In genomic region chr1:39636196-39636595, GRCm38 (mm10) we compare ENCODE assay signal across 18 mouse cellular contexts. TPM values are rescaled to one million over a fixed set of nuclear protein-coding genes. Genes with fewer than 3 reads are reported as not detected.
DNase-seq lines count a peak whose midpoint lies in the region; ATAC-seq and TF ChIP-seq lines count a peak whose summit lies in the region.
"Had no signal": no experiment of that assay in that cellular context is flagged by ENCODE, and none has a peak within 500 bp of the region (broad histone marks: within the 10 kb centered on the region; RNA-seq: fewer than 3 reads in every experiment).

No protein-coding gene starts in this region.

- no peaks in the 10 kb centered on the region for H3K36me3 ChIP-seq in heart, embryonic 12.5 days
- no peaks in the 10 kb centered on the region for H3K36me3 ChIP-seq in stomach, embryonic 16.5 days (ENCODE audit: control insufficient read depth, insufficient read depth, low read length)
- no peaks in the 10 kb centered on the region for H3K36me3 ChIP-seq in stomach, postnatal 0 days (ENCODE audit: control insufficient read depth, insufficient read depth, low read length)
- H3K36me3 ChIP-seq: embryonic facial prominence, embryonic 13.5 days; hindbrain, embryonic 15.5 days; kidney, embryonic 15.5 days had no signal

- no peak overlapping the region for H3K9ac ChIP-seq in heart, embryonic 12.5 days
- H3K9ac ChIP-seq in stomach, embryonic 16.5 days (ENCODE audit: low read length): no peak overlapping the region
- no peak overlapping the region for H3K9ac ChIP-seq in stomach, postnatal 0 days (ENCODE audit: low read length)
- H3K9ac ChIP-seq: embryonic facial prominence, embryonic 13.5 days; hindbrain, embryonic 15.5 days; kidney, embryonic 15.5 days; liver, postnatal 0 days had no signal

- intact Hi-C loops in heart, postnatal 10 days (cut with DNase I): no loop called here

- H3K4me2 ChIP-seq in heart, embryonic 12.5 days: 0 out of 2 replicates have a peak overlapping the region, but pooled peaks have one; percentile 2
- H3K4me2 ChIP-seq in stomach, embryonic 16.5 days (ENCODE audit: low read depth, low read length): no peak overlapping the region
- no peak overlapping the region for H3K4me2 ChIP-seq in stomach, postnatal 0 days (replicated peaks; ENCODE audit: low read depth)
- H3K4me2 ChIP-seq: embryonic facial prominence, embryonic 13.5 days; hindbrain, embryonic 15.5 days; kidney, embryonic 15.5 days had no signal

- H3K27ac ChIP-seq in heart, embryonic 12.5 days (ENCODE audit: poor library complexity, severe bottlenecking): no peak overlapping the region
- no peak overlapping the region for H3K27ac ChIP-seq in stomach, embryonic 16.5 days (ENCODE audit: low read length)
- H3K27ac ChIP-seq in stomach, postnatal 0 days (replicated peaks): no peak overlapping the region
- H3K27ac ChIP-seq: embryonic facial prominence, embryonic 13.5 days; hindbrain, embryonic 15.5 days; kidney, embryonic 15.5 days had no signal

- no peak for TF ChIP-seq CTCF in stomach, postnatal 0 days (IDR thresholded peaks at IDR 0.05; ENCODE audit: low read depth)
- no peak for TF ChIP-seq CTCF in lung, adult 2 months (IDR thresholded peaks at IDR 0.05; ENCODE audit: insufficient read depth, low read length)

- H3K4me1 ChIP-seq in heart, embryonic 12.5 days (replicated peaks): no peaks in the 10 kb centered on the region; the same call in 1 of the 2 replicates
- H3K4me1 ChIP-seq in stomach, embryonic 16.5 days (ENCODE audit: control insufficient read depth, insufficient read depth, low read length): no peaks in the 10 kb centered on the region
- no peaks in the 10 kb centered on the region for H3K4me1 ChIP-seq in stomach, postnatal 0 days (replicated peaks; ENCODE audit: control insufficient read depth, insufficient read depth)
- H3K4me1 ChIP-seq in lung, adult 2 months (ENCODE audit: control insufficient read depth, insufficient read depth, low read length): no peaks in the 10 kb centered on the region

- no peak for DNase-seq in heart, postnatal 10 days
- no peak for DNase-seq in stomach, postnatal 0 days (ENCODE audit: low spot score)
- no peak for DNase-seq in adrenal gland, adult 18-20 months (ENCODE audit: low spot score in 2 of 2)
- no peak for DNase-seq in lung, adult 2 months
- DNase-seq: adrenal gland, postnatal 10 days; cerebellum, adult 9-11 months; gastrocnemius, postnatal 10 days; heart, postnatal 14 days; lung, postnatal 14 days; thymus, postnatal 36 days had no signal

- WGBS in heart, embryonic 12.5 days: 29% methylated on average over 5 of the region's 5 CpGs
- WGBS in stomach, embryonic 16.5 days: 34% methylated on average over 5 of the region's 5 CpGs
- WGBS in stomach, postnatal 0 days: 39% methylated on average over 5 of the region's 5 CpGs
- WGBS in lung, adult 2 months: 26% methylated on average over 5 of the region's 5 CpGs

- H3K27me3 ChIP-seq in heart, embryonic 12.5 days (replicated peaks): no peaks in the 10 kb centered on the region
- H3K27me3 ChIP-seq in stomach, embryonic 16.5 days (ENCODE audit: control insufficient read depth, insufficient read depth, low read length): no peaks in the 10 kb centered on the region
- H3K27me3 ChIP-seq in stomach, postnatal 0 days (ENCODE audit: control insufficient read depth, insufficient read depth, low read length): no peaks in the 10 kb centered on the region
- H3K27me3 ChIP-seq: embryonic facial prominence, embryonic 13.5 days; hindbrain, embryonic 15.5 days had no signal

- TF ChIP-seq EP300 in stomach, postnatal 0 days (optimal IDR thresholded peaks at IDR 0.05): no peak

- no peak for TF ChIP-seq POLR2A in lung, adult 2 months (IDR thresholded peaks at IDR 0.05; ENCODE audit: borderline replicate concordance, extremely low read depth, low read depth, low read length)

- H3K4me3 ChIP-seq in heart, embryonic 12.5 days: no peak overlapping the region
- no peak overlapping the region for H3K4me3 ChIP-seq in stomach, embryonic 16.5 days (replicated peaks; ENCODE audit: low read length)
- H3K4me3 ChIP-seq in stomach, postnatal 0 days (ENCODE audit: low read depth, low read length): no peak overlapping the region
- no peak overlapping the region for H3K4me3 ChIP-seq in lung, adult 2 months (replicated peaks; ENCODE audit: extremely low read depth, low read depth, low read length)
- H3K4me3 ChIP-seq: embryonic facial prominence, embryonic 13.5 days; hindbrain, embryonic 15.5 days; kidney, embryonic 15.5 days had no signal

- no peak for ATAC-seq in heart, embryonic 12.5 days (ENCODE audit: insufficient number of reproducible peaks, low FRiP score)
- 0 out of 2 replicates have a peak, but pooled peaks have one; percentile 25 for ATAC-seq in stomach, embryonic 16.5 days (ENCODE audit: insufficient read depth, low FRiP score)
- no peak for ATAC-seq in stomach, postnatal 0 days (ENCODE audit: low FRiP score, low TSS enrichment)
- peak; percentile 74 for ATAC-seq in granulocyte monocyte progenitor cell, adult 5-6 weeks (replicated peaks; ENCODE audit: poor library complexity, severe bottlenecking)

- H3K9me3 ChIP-seq in heart, embryonic 12.5 days (replicated peaks): no peaks in the 10 kb centered on the region
- H3K9me3 ChIP-seq in stomach, embryonic 16.5 days (replicated peaks; ENCODE audit: control insufficient read depth, low read length): no peaks in the 10 kb centered on the region
- H3K9me3 ChIP-seq in stomach, postnatal 0 days (ENCODE audit: control insufficient read depth, low read length): no peaks in the 10 kb centered on the region
- H3K9me3 ChIP-seq: embryonic facial prominence, embryonic 13.5 days; hindbrain, embryonic 15.5 days; kidney, embryonic 15.5 days had no signal

RNA-seq across cellular contexts. Expression of gene Creg2, which starts 15.1 kb away (rescaled TPM):
- 0.05 TPM in 2 replicates for polyA plus RNA-seq in heart, embryonic 12.5 days (2016; fragmentation: Nextera tagmentation; extraction: Ambion mirVana)
- total RNA-seq in heart, postnatal 10 days (2021): not detected
- polyA plus RNA-seq in stomach, embryonic 16.5 days (2015; fragmentation: Nextera tagmentation; extraction: Ambion mirVana): 0.29 and 0.34 TPM in 2 replicates
- 0.22 and 0.30 TPM in 2 replicates for polyA plus RNA-seq in stomach, postnatal 0 days (2015; fragmentation: Nextera tagmentation; extraction: Ambion mirVana)
- total RNA-seq in granulocyte monocyte progenitor cell, adult 5-6 weeks (2014; fragmentation: Nextera tagmentation): not detected in 2 replicates
- not detected in 2 replicates for total RNA-seq in granulocyte monocyte progenitor cell, adult 5-6 weeks (2017)
- under 1 TPM; 0.35 to 0.36 TPM for total RNA-seq in adrenal gland, adult 18-20 months (2021)
- 0.07 and 0.14 TPM in 2 replicates for polyA plus RNA-seq in lung, adult 2 months (2012; rRNA removed)
- total RNA-seq: heart, postnatal 14 days had no signal
- polyA plus RNA-seq: C2C12; liver, postnatal 0 days had no signal

RNA-seq across cellular contexts. Expression of gene Rnf149, which starts 59.0 kb away (rescaled TPM):
- 21.0 and 22.0 TPM in 2 replicates for polyA plus RNA-seq in heart, embryonic 12.5 days (2016; fragmentation: Nextera tagmentation; extraction: Ambion mirVana)
- total RNA-seq in heart, postnatal 10 days (2021): 10 to 100 TPM; 12.1 to 14.7 TPM
- polyA plus RNA-seq in stomach, embryonic 16.5 days (2015; fragmentation: Nextera tagmentation; extraction: Ambion mirVana): 19.8 and 21.2 TPM in 2 replicates
- polyA plus RNA-seq in stomach, postnatal 0 days (2015; fragmentation: Nextera tagmentation; extraction: Ambion mirVana): 30.2 and 33.5 TPM in 2 replicates
- total RNA-seq in granulocyte monocyte progenitor cell, adult 5-6 weeks (2014; fragmentation: Nextera tagmentation): 34.0 and 37.2 TPM in 2 replicates
- total RNA-seq in granulocyte monocyte progenitor cell, adult 5-6 weeks (2017): 34.6 and 34.8 TPM in 2 replicates
- total RNA-seq in adrenal gland, adult 18-20 months (2021): 10 to 100 TPM; 36.6 to 45.2 TPM
- 17.3 and 18.2 TPM in 2 replicates for polyA plus RNA-seq in lung, adult 2 months (2012; rRNA removed)

Comparison
In these comparisons a context has a peak if more than half of its experiments do, and no peak if none do; other contexts are left out.
1. ATAC-seq: peak in stomach, embryonic 16.5 days (single experiment) and granulocyte monocyte progenitor cell, adult 5-6 weeks (single experiment); none in heart, embryonic 12.5 days (single experiment) and stomach, postnatal 0 days (single experiment).